Mouse (Mus musculus) activated CD4-positive, CD25-positive, alpha-beta regulatory T cell, adult 9 weeks (primary cell): ENCODE measurements around the gene Zbtb38. TPM values are rescaled to one million over a fixed set of nuclear protein-coding genes. Genes with fewer than 3 reads are reported as not detected.

Experiments used
- polyA plus RNA-seq: library from polyadenylated mRNA; unstranded; fragments of 100-300 nt; shearing (Covaris generic); gene quantifications from one replicate; pipeline ENCODE4 v1.2.1, GENCODE M21; 2017

The Zbtb38 gene
- polyA plus RNA-seq = 35.9 TPM

GRCm38 (mm10) chr9:96752603-96753114 lies at the start of gene Zbtb38:
Gene Zbtb38, minus strand, starts transcription at chr9:96752831.

Other genes starting within 250 kb of the Zbtb38 start
- not detected for gene Gm28729, start 227.6 kb downstream of the Zbtb38 start, polyA plus RNA-seq
- 38.8 TPM for gene Rasa2, start 121.2 kb downstream of the Zbtb38 start, polyA plus RNA-seq
- 6.0 TPM for gene Pxylp1, start 139.8 kb upstream of the Zbtb38 start, polyA plus RNA-seq